In genomic region chr3:127408684-127409550, GRCm38 (mm10) we compare ENCODE assay signal across 8 mouse cellular contexts.
A peak's percentile ranks its signal among the peaks of the same experiment; 100 is the strongest.
DNase-seq lines count a peak whose midpoint lies in the region; ATAC-seq and TF ChIP-seq lines count a peak whose summit lies in the region.

No protein-coding gene starts in this region.

- H3K4me1 ChIP-seq in G1E (ENCODE audit: insufficient read depth, low read depth, low read length), result peaks cover 58% of the 10 kb centered on the region
- peaks cover 36% of the 10 kb centered on the region for H3K4me1 ChIP-seq in forebrain, embryonic 12.5 days
- H3K4me1 ChIP-seq in heart, embryonic 15.5 days (replicated peaks), result peaks cover 14% of the 10 kb centered on the region
- H3K4me1 ChIP-seq in lung, embryonic 15.5 days, result peaks cover 8% of the 10 kb centered on the region

- no peaks in the 10 kb centered on the region for H3K27me3 ChIP-seq in G1E (ENCODE audit: insufficient read depth, low read length)
- no peaks in the 10 kb centered on the region for H3K27me3 ChIP-seq in forebrain, embryonic 12.5 days
- no peaks in the 10 kb centered on the region for H3K27me3 ChIP-seq in heart, embryonic 15.5 days
- H3K27me3 ChIP-seq in lung, embryonic 15.5 days, result no peaks in the 10 kb centered on the region

- H3K4me3 ChIP-seq in G1E (ENCODE audit: low read depth, low read length), result peak overlapping the region; percentile 66
- peak overlapping the region; percentile 50 for H3K4me3 ChIP-seq in forebrain, embryonic 12.5 days (replicated peaks)
- H3K4me3 ChIP-seq in heart, embryonic 15.5 days, result peak overlapping the region; percentile 55
- H3K4me3 ChIP-seq in lung, embryonic 15.5 days, result peak overlapping the region; percentile 50

- peak overlapping the region; percentile 89 for H3K27ac ChIP-seq in forebrain, embryonic 12.5 days
- H3K27ac ChIP-seq in heart, embryonic 15.5 days, result peak overlapping the region; percentile 41; the same call in 1 of the 2 replicates
- H3K27ac ChIP-seq in lung, embryonic 15.5 days, result 0 out of 2 replicates have a peak overlapping the region, but pooled peaks have one; percentile 27

- peak; percentile 50 for DNase-seq in G1E (ENCODE audit: low spot score)
- DNase-seq in c-Kit-positive CD71-negative TER-119-negative erythroid progenitor cells, embryonic 14.5 days (ENCODE audit: low read depth), result peak; percentile 9
- peak; percentile 77 to 84 for DNase-seq in layer of hippocampus, postnatal 10 days (ENCODE audit: low spot score in 2 of 2)
- DNase-seq in ovary, postnatal 14 days (ENCODE audit: low spot score), result peak; percentile 27

- TF ChIP-seq CTCF in G1E (IDR thresholded peaks at IDR 0.05; ENCODE audit: low read depth, low read length), result no peak

- WGBS in forebrain, embryonic 12.5 days, result 16% methylated on average over 23 of the region's 23 CpGs
- WGBS in heart, embryonic 15.5 days, result 17% methylated on average over 23 of the region's 23 CpGs
- WGBS in lung, embryonic 15.5 days, result 15% methylated on average over 23 of the region's 23 CpGs

- H3K36me3 ChIP-seq in G1E (replicated peaks), result peaks cover 27% of the 10 kb centered on the region
- H3K36me3 ChIP-seq in forebrain, embryonic 12.5 days (replicated peaks), result no peaks in the 10 kb centered on the region
- no peaks in the 10 kb centered on the region for H3K36me3 ChIP-seq in heart, embryonic 15.5 days
- no peaks in the 10 kb centered on the region for H3K36me3 ChIP-seq in lung, embryonic 15.5 days

- peak overlapping the region; percentile 77 for H3K4me2 ChIP-seq in forebrain, embryonic 12.5 days
- H3K4me2 ChIP-seq in heart, embryonic 15.5 days, result peak overlapping the region; percentile 91
- H3K4me2 ChIP-seq in lung, embryonic 15.5 days, result peak overlapping the region; percentile 86

- ATAC-seq in G1E (ENCODE audit: extremely low read depth, insufficient number of reproducible peaks, low FRiP score, poor library complexity, severe bottlenecking), result 0 out of 2 replicates have a peak, but pooled peaks have one; percentile 47
- peak; percentile 98 for ATAC-seq in forebrain, embryonic 12.5 days (ENCODE audit: low FRiP score)
- ATAC-seq in heart, embryonic 15.5 days (replicated peaks; ENCODE audit: insufficient number of reproducible peaks, insufficient read depth, low FRiP score, low read depth), result peak; percentile 83
- peak; percentile 96 for ATAC-seq in lung, embryonic 15.5 days (ENCODE audit: borderline replicate concordance, extremely low read depth, low FRiP score, low TSS enrichment)
- no peak for ATAC-seq in CD4-positive, CD25-positive, alpha-beta regulatory T cell, adult 4 months

- no peaks in the 10 kb centered on the region for H3K9me3 ChIP-seq in G1E (replicated peaks)
- H3K9me3 ChIP-seq in forebrain, embryonic 12.5 days, result no peaks in the 10 kb centered on the region
- no peaks in the 10 kb centered on the region for H3K9me3 ChIP-seq in heart, embryonic 15.5 days (replicated peaks)
- H3K9me3 ChIP-seq in lung, embryonic 15.5 days, result no peaks in the 10 kb centered on the region

- peak overlapping the region; percentile 71 for H3K9ac ChIP-seq in forebrain, embryonic 12.5 days
- H3K9ac ChIP-seq in heart, embryonic 15.5 days, result peak overlapping the region; percentile 46
- peak overlapping the region; percentile 52 for H3K9ac ChIP-seq in lung, embryonic 15.5 days

Comparison
In these comparisons a context has a peak if more than half of its experiments do, and no peak if none do; other contexts are left out.
1. DNase-seq: peak in every context shown above with its lines; median percentile 80 in layer of hippocampus, postnatal 10 days; 50 in G1E; 27 in ovary, postnatal 14 days; 9 in c-Kit-positive CD71-negative TER-119-negative erythroid progenitor cells, embryonic 14.5 days.
2. H3K27ac ChIP-seq: peak in every context shown above with its lines; median percentile 89 in forebrain, embryonic 12.5 days; 41 in heart, embryonic 15.5 days; 27 in lung, embryonic 15.5 days.